Mouse (Mus musculus): ENCODE results near the gene Dbh. TPM values are rescaled to one million over a fixed set of nuclear protein-coding genes. Genes with fewer than 3 reads are reported as not detected.
A peak's percentile ranks its signal among the peaks of the same experiment; 100 is the strongest.

Dbh gene
- polyA plus RNA-seq (2015; fragmentation: Nextera tagmentation; extraction: Ambion mirVana): not detected in 2 replicates

GRCm38 (mm10) chr2:27164796-27165590, at the start of gene Dbh:
Gene Dbh, plus strand, starts transcription at chr2:27165233.
- ATAC-seq: no peak
- Histone ChIP-seq H3K4me1 (replicated peaks; ENCODE audit: control insufficient read depth, insufficient read depth, low read length) (peaks cover 5% of the 10 kb centered on the region), H3K9ac (replicated peaks; ENCODE audit: low read depth, low read length) (no peak within 1 kb of the TSS), H3K27ac (ENCODE audit: low read length) (no peak within 1 kb of the TSS), H3K4me2 (ENCODE audit: low read length) (no peak within 1 kb of the TSS), H3K9me3 (ENCODE audit: control insufficient read depth, low read length) (no peaks in the 10 kb centered on the region), H3K36me3 (ENCODE audit: control insufficient read depth, insufficient read depth) (no peaks in the 10 kb centered on the region), H3K27me3 (replicated peaks; ENCODE audit: control insufficient read depth, insufficient read depth, low read length) (no peaks in the 10 kb centered on the region), H3K4me3 (replicated peaks; ENCODE audit: low read length) (no peak within 1 kb of the TSS)
- WGBS: 74% methylated on average over 12 of the region's 12 CpGs

GRCm38 (mm10) chr2:27118452-27118851, 46.6 kb upstream of the Dbh start:
- Histone ChIP-seq H3K9ac (replicated peaks; ENCODE audit: low read depth, low read length) (no peak overlapping the region), H3K9me3 (ENCODE audit: control insufficient read depth, low read length) (no peaks in the 10 kb centered on the region), H3K4me2 (ENCODE audit: low read length) (no peak overlapping the region), H3K27ac (ENCODE audit: low read length) (no peak overlapping the region), H3K36me3 (ENCODE audit: control insufficient read depth, insufficient read depth) (no peaks in the 10 kb centered on the region), H3K4me3 (replicated peaks; ENCODE audit: low read length) (no peak overlapping the region), H3K27me3 (replicated peaks; ENCODE audit: control insufficient read depth, insufficient read depth, low read length) (no peaks in the 10 kb centered on the region; the same call in 1 of the 2 replicates), H3K4me1 (replicated peaks; ENCODE audit: control insufficient read depth, insufficient read depth, low read length) (peaks cover 20% of the 10 kb centered on the region)
- ATAC-seq: no peak
- 61% methylated on average over 4 of the region's 4 CpGs for WGBS

- peaks cover 20% of the 10 kb centered on the region for H3K4me1 ChIP-seq (replicated peaks; ENCODE audit: control insufficient read depth, insufficient read depth, low read length)
- H3K9ac ChIP-seq (replicated peaks; ENCODE audit: low read depth, low read length): no peak overlapping the region
- H3K4me3 ChIP-seq (replicated peaks; ENCODE audit: low read length): no peak overlapping the region
- no peaks in the 10 kb centered on the region for H3K9me3 ChIP-seq (ENCODE audit: control insufficient read depth, low read length)
- WGBS: 85% methylated on average over 2 of the region's 2 CpGs
- no peaks in the 10 kb centered on the region for H3K36me3 ChIP-seq (ENCODE audit: control insufficient read depth, insufficient read depth)
- no peak overlapping the region for H3K27ac ChIP-seq (ENCODE audit: low read length)
- no peak overlapping the region for H3K4me2 ChIP-seq (ENCODE audit: low read length)
- no peak for ATAC-seq
- no peaks in the 10 kb centered on the region; the same call in 1 of the 2 replicates for H3K27me3 ChIP-seq (replicated peaks; ENCODE audit: control insufficient read depth, insufficient read depth, low read length)
Measured at GRCm38 (mm10) chr2:27119766-27120165, 45.3 kb upstream of the Dbh start.

- H3K9me3 ChIP-seq (ENCODE audit: control insufficient read depth, low read length): no peaks in the 10 kb centered on the region
- H3K4me2 ChIP-seq (ENCODE audit: low read length): no peak overlapping the region
- ATAC-seq: peak; percentile 54; the same call in 1 of the 2 replicates
- no peak overlapping the region for H3K9ac ChIP-seq (replicated peaks; ENCODE audit: low read depth, low read length)
- H3K36me3 ChIP-seq (ENCODE audit: control insufficient read depth, insufficient read depth): no peaks in the 10 kb centered on the region
- no peak overlapping the region for H3K27ac ChIP-seq (ENCODE audit: low read length)
- peaks cover 20% of the 10 kb centered on the region for H3K4me1 ChIP-seq (replicated peaks; ENCODE audit: control insufficient read depth, insufficient read depth, low read length)
- WGBS: 45% methylated on average over 8 of the region's 8 CpGs
- H3K27me3 ChIP-seq (replicated peaks; ENCODE audit: control insufficient read depth, insufficient read depth, low read length): no peaks in the 10 kb centered on the region; the same call in 1 of the 2 replicates
- no peak overlapping the region for H3K4me3 ChIP-seq (replicated peaks; ENCODE audit: low read length)
Measured at GRCm38 (mm10) chr2:27120241-27120641, 44.8 kb upstream of the Dbh start.

GRCm38 (mm10) chr2:27121626-27122355, 43.2 kb upstream of the Dbh start:
- Histone ChIP-seq H3K9me3 (ENCODE audit: control insufficient read depth, low read length) (no peaks in the 10 kb centered on the region), H3K36me3 (ENCODE audit: control insufficient read depth, insufficient read depth) (no peaks in the 10 kb centered on the region), H3K4me1 (replicated peaks; ENCODE audit: control insufficient read depth, insufficient read depth, low read length) (peaks cover 20% of the 10 kb centered on the region), H3K9ac (replicated peaks; ENCODE audit: low read depth, low read length) (no peak overlapping the region), H3K27ac (ENCODE audit: low read length) (no peak overlapping the region), H3K4me3 (replicated peaks; ENCODE audit: low read length) (no peak overlapping the region), H3K4me2 (ENCODE audit: low read length) (no peak overlapping the region), H3K27me3 (replicated peaks; ENCODE audit: control insufficient read depth, insufficient read depth, low read length) (no peaks in the 10 kb centered on the region; the same call in 1 of the 2 replicates)
- WGBS: 19% methylated on average over 9 of the region's 9 CpGs
- peak; percentile 57 for ATAC-seq

- Histone ChIP-seq H3K27me3 (replicated peaks; ENCODE audit: control insufficient read depth, insufficient read depth, low read length) (no peaks in the 10 kb centered on the region; the same call in 1 of the 2 replicates), H3K9ac (replicated peaks; ENCODE audit: low read depth, low read length) (no peak overlapping the region), H3K4me2 (ENCODE audit: low read length) (no peak overlapping the region), H3K4me1 (replicated peaks; ENCODE audit: control insufficient read depth, insufficient read depth, low read length) (peaks cover 20% of the 10 kb centered on the region), H3K4me3 (replicated peaks; ENCODE audit: low read length) (no peak overlapping the region), H3K9me3 (ENCODE audit: control insufficient read depth, low read length) (no peaks in the 10 kb centered on the region), H3K36me3 (ENCODE audit: control insufficient read depth, insufficient read depth) (no peaks in the 10 kb centered on the region), H3K27ac (ENCODE audit: low read length) (no peak overlapping the region)
- WGBS: 36% methylated on average over 9 of the region's 9 CpGs
- no peak for ATAC-seq
Measured at GRCm38 (mm10) chr2:27122578-27122977, 42.5 kb upstream of the Dbh start.

GRCm38 (mm10) chr2:27123121-27123520, 41.9 kb upstream of the Dbh start:
- no peak overlapping the region for H3K27ac ChIP-seq (ENCODE audit: low read length)
- H3K4me1 ChIP-seq (replicated peaks; ENCODE audit: control insufficient read depth, insufficient read depth, low read length): peaks cover 20% of the 10 kb centered on the region
- WGBS: 89% methylated on average over 4 of the region's 4 CpGs
- H3K36me3 ChIP-seq (ENCODE audit: control insufficient read depth, insufficient read depth): no peaks in the 10 kb centered on the region
- H3K27me3 ChIP-seq (replicated peaks; ENCODE audit: control insufficient read depth, insufficient read depth, low read length): no peaks in the 10 kb centered on the region; the same call in 1 of the 2 replicates
- no peaks in the 10 kb centered on the region for H3K9me3 ChIP-seq (ENCODE audit: control insufficient read depth, low read length)
- no peak overlapping the region for H3K4me3 ChIP-seq (replicated peaks; ENCODE audit: low read length)
- no peak for ATAC-seq
- H3K4me2 ChIP-seq (ENCODE audit: low read length): no peak overlapping the region
- no peak overlapping the region for H3K9ac ChIP-seq (replicated peaks; ENCODE audit: low read depth, low read length)

GRCm38 (mm10) chr2:27125979-27126378, 39.1 kb upstream of the Dbh start:
- Histone ChIP-seq H3K4me2 (ENCODE audit: low read length) (no peak overlapping the region), H3K27me3 (replicated peaks; ENCODE audit: control insufficient read depth, insufficient read depth, low read length) (no peaks in the 10 kb centered on the region), H3K4me1 (replicated peaks; ENCODE audit: control insufficient read depth, insufficient read depth, low read length) (peaks cover 15% of the 10 kb centered on the region), H3K27ac (ENCODE audit: low read length) (no peak overlapping the region), H3K9me3 (ENCODE audit: control insufficient read depth, low read length) (no peaks in the 10 kb centered on the region), H3K4me3 (replicated peaks; ENCODE audit: low read length) (no peak overlapping the region), H3K36me3 (ENCODE audit: control insufficient read depth, insufficient read depth) (no peaks in the 10 kb centered on the region), H3K9ac (replicated peaks; ENCODE audit: low read depth, low read length) (no peak overlapping the region)
- WGBS: 46% methylated on average over 10 of the region's 10 CpGs
- no peak for ATAC-seq

- H3K27ac ChIP-seq (ENCODE audit: low read length): no peak overlapping the region
- H3K36me3 ChIP-seq (ENCODE audit: control insufficient read depth, insufficient read depth): no peaks in the 10 kb centered on the region
- H3K9me3 ChIP-seq (ENCODE audit: control insufficient read depth, low read length): no peaks in the 10 kb centered on the region
- H3K4me1 ChIP-seq (replicated peaks; ENCODE audit: control insufficient read depth, insufficient read depth, low read length): peaks cover 13% of the 10 kb centered on the region
- no peak overlapping the region for H3K4me2 ChIP-seq (ENCODE audit: low read length)
- ATAC-seq: no peak
- H3K27me3 ChIP-seq (replicated peaks; ENCODE audit: control insufficient read depth, insufficient read depth, low read length): no peaks in the 10 kb centered on the region
- 59% methylated on average over 4 of the region's 4 CpGs for WGBS
- no peak overlapping the region for H3K9ac ChIP-seq (replicated peaks; ENCODE audit: low read depth, low read length)
- H3K4me3 ChIP-seq (replicated peaks; ENCODE audit: low read length): no peak overlapping the region
Measured at GRCm38 (mm10) chr2:27126496-27126895, 38.5 kb upstream of the Dbh start.
